Mouse (Mus musculus) G1E (cell line): ENCODE measurements around the gene Pcsk4.

Experiments
- CTCF ChIP-seq: IDR thresholded peaks from 2 replicates; pipeline ENCODE4 v1.5.1; 2012; ENCODE audit warnings: low read depth, low read length, inconsistent platforms, mixed read lengths
- GATA1 ChIP-seq: IDR thresholded peaks from 2 replicates; pipeline ENCODE4 v1.6.1; 2012; ENCODE audit warnings: borderline replicate concordance, low read length, inconsistent platforms, mixed read lengths
- POLR2AphosphoS5 ChIP-seq: IDR thresholded peaks from 2 replicates; pipeline ENCODE4 v1.6.1; 2012; ENCODE audit warnings: low read depth, low read length, inconsistent platforms; ENCODE audit not compliant: insufficient replicate concordance
- TAL1 ChIP-seq: conservative IDR thresholded peaks from 2 replicates; pipeline ENCODE4 v1.6.1; 2012; ENCODE audit warnings: low read depth, low read length, inconsistent platforms, mixed read lengths

DNA sequence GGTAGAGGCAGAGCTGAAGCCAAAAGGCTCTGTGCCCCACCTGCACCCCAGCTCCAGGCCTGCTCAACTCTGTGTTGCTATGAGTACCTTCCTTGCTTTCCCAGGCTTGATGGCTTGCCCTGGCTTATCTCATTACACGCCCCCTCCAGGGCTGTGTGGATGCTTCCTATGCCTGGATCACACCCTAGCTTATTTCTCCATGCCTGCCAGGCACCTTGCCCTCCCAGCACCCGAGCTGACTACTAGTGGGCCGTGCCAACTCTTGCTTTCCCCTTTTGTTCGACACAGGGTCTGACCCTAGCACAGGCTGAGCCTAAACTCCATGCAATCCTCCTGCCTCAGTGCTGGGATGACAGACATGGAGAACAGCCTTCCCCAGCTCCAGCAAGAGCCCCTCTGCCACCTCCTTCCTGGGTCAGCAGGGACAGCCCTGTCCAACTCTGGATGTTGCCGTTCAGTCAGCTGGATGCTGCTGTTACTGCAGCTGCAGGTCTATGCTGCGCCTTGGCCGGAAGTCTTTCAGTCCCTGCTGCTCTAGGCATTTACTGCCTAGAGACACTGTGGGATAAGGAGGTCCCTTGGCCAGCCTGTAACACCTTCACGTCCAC is 31.7 kb downstream of the Pcsk4 start:
- no peak for TF ChIP-seq CTCF
- no peak for TF ChIP-seq GATA1
- no peak for TF ChIP-seq TAL1
- TF ChIP-seq POLR2AphosphoS5: no peak
